Mouse (Mus musculus) CH12.LX (cell line): ENCODE measurements around the gene Tubb2b.

Experiments
- CHD2 ChIP-seq: IDR thresholded peaks from 2 replicates; pipeline ENCODE4 v1.6.1; 2011; ENCODE audit warnings: low read length, improper control_type of control experiment
- CTCF ChIP-seq, 2 experiments: IDR thresholded peaks in 1 of 2; conservative IDR thresholded peaks in 1 of 2; 2 replicates each; pipeline ENCODE4 v1.5.1; 2011 to 2012; ENCODE audit warnings: low read depth in 2 of 2, low read length in 2 of 2, improper control_type of control experiment in 1 of 2, inconsistent platforms in 1 of 2, mild to moderate bottlenecking in 1 of 2, moderate library complexity in 1 of 2
- EP300 ChIP-seq: IDR thresholded peaks from 2 replicates; pipeline ENCODE4 v1.6.1; 2011; ENCODE audit warnings: low read length, improper control_type of control experiment
- GABPA ChIP-seq: IDR thresholded peaks from 2 replicates; pipeline ENCODE4 v1.6.1; 2012; ENCODE audit warnings: low read depth, low read length, improper control_type of control experiment, inconsistent platforms; ENCODE audit not compliant: insufficient replicate concordance
- JUND ChIP-seq: conservative IDR thresholded peaks from 2 replicates; pipeline ENCODE4 v1.6.1; 2011; ENCODE audit warnings: low read depth, low read length, improper control_type of control experiment
- MAX ChIP-seq: IDR thresholded peaks from 2 replicates; pipeline ENCODE4 v1.6.1; 2011; ENCODE audit warnings: low read length, improper control_type of control experiment
- MAZ ChIP-seq: IDR thresholded peaks from 2 replicates; pipeline ENCODE4 v1.6.1; 2012; ENCODE audit warnings: low read depth, mild to moderate bottlenecking, inconsistent platforms, low read length, improper control_type of control experiment, moderate library complexity
- NELFE ChIP-seq: IDR thresholded peaks from 2 replicates; pipeline ENCODE4 v1.6.1; 2011; ENCODE audit warnings: low read depth, low read length, improper control_type of control experiment
- POLR2A ChIP-seq: IDR thresholded peaks from 2 replicates; pipeline ENCODE4 v1.6.1; 2011; ENCODE audit warnings: low read depth, mild to moderate bottlenecking, improper control_type of control experiment, low read length
- SMC3 ChIP-seq: IDR thresholded peaks from 2 replicates; pipeline ENCODE4 v1.6.1; 2011; ENCODE audit warnings: low read depth, low read length, improper control_type of control experiment
- UBTF ChIP-seq: IDR thresholded peaks from 2 replicates; pipeline ENCODE4 v1.6.1; 2012; ENCODE audit warnings: low read depth, mild to moderate bottlenecking, inconsistent platforms, low read length, improper control_type of control experiment, moderate library complexity
- ZMIZ1 ChIP-seq: IDR thresholded peaks from 2 replicates; pipeline ENCODE4 v1.6.1; 2012; ENCODE audit warnings: low read depth, mild to moderate bottlenecking, inconsistent platforms, low read length, improper control_type of control experiment
- ZNF384 ChIP-seq: IDR thresholded peaks from 2 replicates; pipeline ENCODE4 v1.6.1; 2012; ENCODE audit warnings: low read depth, low read length, improper control_type of control experiment, inconsistent platforms

- TF ChIP-seq POLR2A = no peak
- no peak for TF ChIP-seq SMC3
- TF ChIP-seq CTCF (conservative IDR thresholded peaks at IDR 0.05 in 1 of 2, IDR thresholded peaks at IDR 0.05 in 1 of 2; ENCODE audit: low read depth in 2 of 2, low read length in 2 of 2) = no peak
- no peak for TF ChIP-seq MAZ
- TF ChIP-seq ZMIZ1 = no peak
- no peak for TF ChIP-seq MAX
- TF ChIP-seq GABPA = no peak
- no peak for TF ChIP-seq ZNF384
- TF ChIP-seq JUND = no peak
- no peak for TF ChIP-seq EP300
- TF ChIP-seq NELFE = no peak
- no peak for TF ChIP-seq UBTF
- TF ChIP-seq CHD2 = no peak
These were observed 17.9 kb upstream of the Tubb2b start for GRCm38 (mm10) chr13:34148181-34148580.
